Mouse (Mus musculus): Measurements from ENCODE around the gene Hao2. TPM values are rescaled to one million over a fixed set of nuclear protein-coding genes. Genes with fewer than 3 reads are reported as not detected.

Gene Hao2
- not detected for total RNA-seq (2021)

DNA sequence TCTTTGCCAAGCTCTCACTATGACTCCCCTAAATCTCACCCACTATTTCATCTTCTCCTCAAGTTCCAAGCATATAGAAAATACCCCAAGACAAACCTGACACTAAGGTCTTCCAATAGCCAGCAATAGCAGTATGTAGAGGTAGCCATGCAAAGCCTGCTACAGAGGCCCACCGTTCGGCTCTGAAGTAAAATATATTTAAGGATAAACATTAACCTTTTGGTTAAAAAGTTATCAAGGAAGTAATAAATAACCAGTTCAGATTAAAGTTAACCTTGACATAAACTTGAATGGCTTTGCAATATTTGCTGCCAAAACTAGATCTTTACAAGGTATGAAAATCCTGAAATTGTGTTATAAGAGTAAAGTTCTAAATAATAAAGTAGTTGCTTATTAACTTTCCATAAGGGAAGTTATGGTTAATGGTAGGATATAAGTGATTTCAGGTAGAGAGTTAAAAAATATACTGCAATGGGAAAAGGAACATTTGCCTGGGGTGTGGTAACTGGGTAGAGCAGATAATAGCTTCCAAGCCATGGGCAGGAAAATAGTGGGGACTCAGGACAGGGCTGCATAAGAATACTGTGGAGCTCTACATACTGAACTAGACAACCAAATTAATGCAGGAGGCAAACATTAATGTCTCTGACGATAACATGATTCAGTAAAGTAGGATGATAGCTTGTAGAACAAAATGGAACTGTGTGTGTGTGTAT is at the start of gene Hao2:
Hao2 (minus strand) TSS at position 183 of the 716 bp plus-strand sequence.
- intact Hi-C loops (cut with DNase I), result no loop called here
- no peak for DNase-seq (ENCODE audit: low spot score)

DNA sequence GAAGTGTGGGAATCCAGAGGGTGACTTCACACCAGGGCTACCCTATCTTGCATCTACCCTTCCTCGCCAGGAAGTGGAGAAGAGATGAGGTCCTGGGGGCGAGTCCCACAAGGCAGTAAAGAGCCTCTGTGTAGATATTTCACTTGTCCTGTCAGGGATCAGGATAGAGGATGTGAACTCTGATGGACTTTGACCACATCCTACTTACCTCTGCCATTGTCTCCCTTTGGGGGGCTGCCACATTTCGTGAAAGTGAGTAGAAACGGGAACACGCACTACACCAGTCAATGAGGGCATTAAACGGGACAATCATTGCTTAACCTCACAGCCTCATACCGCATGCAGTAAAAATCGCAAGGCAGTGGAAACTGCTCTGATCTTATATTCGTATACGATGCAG is 48.6 kb upstream of the Hao2 start:
- DNase-seq (ENCODE audit: low spot score), result no peak
- intact Hi-C loops (cut with DNase I), result no loop called here

DNA sequence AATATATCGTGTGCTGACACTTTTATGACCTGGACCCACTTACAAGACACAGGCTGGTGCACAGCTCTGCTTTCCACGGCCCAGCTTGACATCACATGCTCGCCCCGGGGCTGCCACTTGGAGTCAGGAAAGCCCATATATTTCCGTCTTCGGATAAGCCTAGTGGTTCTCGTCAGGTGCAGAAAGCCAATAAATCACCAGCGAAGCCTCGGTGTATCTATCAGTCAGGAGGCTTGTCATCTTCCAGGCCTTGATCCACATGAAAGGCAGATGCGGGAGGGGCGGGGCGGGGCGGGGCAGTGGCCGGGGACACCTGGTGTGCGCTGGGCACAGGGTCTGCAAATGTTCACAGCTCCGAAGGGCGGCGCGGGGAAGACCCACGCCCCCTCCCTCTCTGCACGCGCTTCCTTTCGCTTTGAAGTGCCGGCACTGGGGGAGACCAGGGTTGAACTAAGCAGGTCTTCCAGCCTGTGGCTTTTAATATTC is 48.1 kb upstream of the Hao2 start:
- DNase-seq (ENCODE audit: low spot score), result no peak
- intact Hi-C loops (cut with DNase I), result no loop called here

DNA sequence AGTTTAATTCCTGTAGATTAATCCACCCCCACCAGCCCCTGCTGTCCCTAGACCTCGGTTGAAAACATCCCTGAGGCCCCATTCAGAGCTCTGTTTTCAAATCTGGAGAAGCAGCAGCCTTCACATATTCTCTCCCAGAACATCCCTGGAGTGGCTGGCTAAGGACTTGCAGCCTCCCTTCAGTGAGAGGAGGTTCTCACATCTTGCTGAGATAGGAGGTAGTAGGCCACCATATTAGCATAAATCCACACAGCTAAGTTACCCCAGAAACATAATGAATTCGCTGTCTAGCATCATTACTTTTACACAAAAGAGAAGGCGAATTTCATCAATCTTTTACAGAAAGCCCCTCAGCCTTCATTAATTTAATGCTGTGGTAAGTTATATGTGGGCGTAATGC is 47.2 kb upstream of the Hao2 start:
- intact Hi-C loops (cut with DNase I), result no loop called here
- DNase-seq (ENCODE audit: low spot score), result no peak

DNA sequence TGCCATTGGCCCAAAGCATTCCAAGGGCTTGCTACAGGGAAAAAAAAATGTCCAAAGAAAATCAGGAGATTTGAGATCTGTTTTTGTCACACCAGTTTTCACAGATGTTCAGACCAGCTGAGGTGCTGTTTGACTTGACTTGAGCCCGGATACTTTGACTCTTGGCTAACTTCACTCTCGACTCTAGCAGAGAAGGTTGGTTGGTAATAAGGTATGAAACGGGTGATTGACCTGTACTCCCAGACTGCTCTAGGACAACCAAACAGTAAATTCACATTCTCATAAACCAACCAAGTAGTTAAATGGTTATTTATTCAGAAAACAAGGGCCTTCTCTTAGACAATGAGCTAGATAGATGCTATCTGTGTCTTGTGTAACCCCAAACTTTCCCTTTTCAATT is 43.4 kb upstream of the Hao2 start:
- no peak for DNase-seq (ENCODE audit: low spot score)
- intact Hi-C loops (cut with DNase I), result no loop called here

DNA sequence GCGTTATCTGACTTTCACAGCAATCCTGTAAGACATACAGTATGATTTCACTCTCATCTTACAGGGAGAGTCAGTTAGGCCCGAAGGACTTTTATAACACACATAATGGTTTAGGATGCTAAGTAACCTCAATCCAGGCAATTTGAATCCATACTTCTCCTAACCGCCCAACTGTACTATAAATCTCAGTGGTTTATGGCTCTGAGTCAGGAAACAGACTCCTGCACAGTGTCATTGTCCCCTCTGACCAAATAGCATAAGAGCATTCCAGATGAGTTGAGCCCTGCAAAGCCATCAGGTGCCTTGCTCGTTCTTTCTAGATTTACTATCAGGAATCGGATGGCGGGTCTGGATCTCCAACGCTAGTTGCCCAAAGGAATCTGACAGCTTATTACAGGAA is 41.6 kb upstream of the Hao2 start:
- no peak for DNase-seq (ENCODE audit: low spot score)
- intact Hi-C loops (cut with DNase I), result no loop called here

DNA sequence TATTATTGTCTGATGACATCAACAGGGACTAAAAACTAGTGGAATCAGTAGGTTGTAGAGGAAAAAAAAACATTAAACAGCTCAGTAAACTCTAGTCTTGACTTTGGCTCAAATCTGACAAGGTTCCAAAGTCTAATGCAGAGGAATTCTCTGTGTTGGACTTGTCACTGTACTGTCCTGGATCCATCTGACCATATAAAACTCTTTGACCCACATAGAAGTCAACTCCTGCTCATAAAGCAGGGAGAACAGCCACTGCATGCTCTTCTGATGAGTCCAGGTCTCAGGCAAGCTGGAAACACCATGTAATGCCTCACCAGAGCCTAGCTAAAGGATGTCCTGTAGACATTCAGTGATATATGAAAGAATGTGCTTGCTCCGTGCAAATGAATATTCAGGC is 41.0 kb upstream of the Hao2 start:
- intact Hi-C loops (cut with DNase I), result no loop called here
- DNase-seq (ENCODE audit: low spot score), result no peak

DNA sequence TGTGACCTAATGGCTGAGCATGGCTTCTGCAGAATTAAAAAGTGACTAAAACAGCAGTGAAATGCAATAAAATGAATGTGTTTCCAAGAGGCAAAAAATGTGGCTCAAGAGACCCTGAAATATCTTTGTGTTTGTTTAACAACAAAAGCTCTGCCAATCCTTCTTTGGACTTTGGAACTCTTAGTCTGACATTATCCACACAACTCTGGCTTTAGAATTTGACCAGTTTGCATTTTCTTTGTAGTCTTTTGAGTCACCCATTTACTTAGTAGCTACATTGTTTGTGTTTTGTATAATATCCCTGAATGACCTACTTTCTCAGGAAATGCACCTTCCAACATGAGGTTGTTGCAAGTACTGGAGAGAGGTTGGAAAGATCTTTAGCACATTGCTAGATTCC is 39.4 kb upstream of the Hao2 start:
- intact Hi-C loops (cut with DNase I), result no loop called here
- no peak for DNase-seq (ENCODE audit: low spot score)

DNA sequence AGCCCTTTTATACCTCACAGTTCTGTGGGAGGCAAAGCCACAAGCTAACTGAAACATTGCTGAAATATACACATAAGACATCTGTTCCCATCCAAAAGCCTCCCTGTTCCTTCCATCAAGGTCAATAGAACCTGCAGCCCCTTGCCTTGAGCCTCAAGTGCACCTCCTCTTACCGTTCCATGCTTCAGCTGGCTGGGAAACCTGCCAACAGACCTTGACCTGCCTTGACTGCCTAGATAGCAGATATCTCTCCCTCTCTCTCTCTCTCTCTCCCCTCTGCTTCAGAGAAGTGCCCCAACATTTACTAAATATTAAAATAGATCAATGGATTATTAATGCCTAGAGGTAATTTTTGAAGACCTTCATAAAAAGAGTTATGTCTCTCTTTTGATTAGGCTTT is 38.8 kb upstream of the Hao2 start:
- intact Hi-C loops (cut with DNase I), result no loop called here
- no peak for DNase-seq (ENCODE audit: low spot score)

DNA sequence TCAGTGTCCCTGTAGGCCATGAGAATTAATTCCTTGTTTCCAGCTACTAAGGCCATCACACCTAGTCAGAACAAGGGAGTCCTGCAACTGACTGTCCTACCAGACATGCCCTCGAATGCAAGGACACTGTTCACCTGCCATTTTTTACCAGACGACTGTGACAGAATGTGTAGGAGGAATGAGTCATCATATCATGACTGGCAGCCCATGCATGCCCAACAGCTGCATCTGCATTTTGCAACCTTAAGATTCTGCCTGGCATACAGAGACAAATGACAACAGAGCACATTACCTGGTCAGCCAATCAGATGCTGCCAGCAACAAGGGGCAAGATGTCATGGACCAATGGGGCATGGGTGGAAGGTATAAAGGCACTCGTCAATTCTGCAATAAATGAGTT is 27.4 kb upstream of the Hao2 start:
- no peak for DNase-seq (ENCODE audit: low spot score)
- intact Hi-C loops (cut with DNase I), result no loop called here

DNA sequence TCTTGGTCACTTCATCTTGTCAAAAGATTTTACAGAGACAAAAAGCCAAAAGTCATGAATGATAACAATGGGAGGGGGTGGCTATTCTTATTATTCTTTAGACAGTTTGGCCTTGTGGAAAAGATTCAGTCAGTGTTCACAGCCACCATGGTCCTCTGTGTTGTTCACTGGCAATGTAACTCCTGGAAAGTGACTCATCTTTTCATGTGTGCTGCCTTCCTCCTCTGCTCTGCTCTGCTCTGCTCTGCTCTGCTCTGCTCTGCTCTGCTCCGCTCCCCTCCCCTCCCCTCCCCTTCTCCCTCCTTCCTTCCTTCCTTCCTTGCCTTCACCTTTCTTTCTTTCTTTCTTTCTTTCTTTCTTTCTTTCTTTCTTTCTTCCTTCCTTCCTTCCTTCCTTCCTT is 24.2 kb upstream of the Hao2 start:
- DNase-seq (ENCODE audit: low spot score), result no peak
- intact Hi-C loops (cut with DNase I), result loop anchor here (5.0 kb wide), 1 partner anchor 1020 kb away; no protein-coding TSS in a partner anchor

DNA sequence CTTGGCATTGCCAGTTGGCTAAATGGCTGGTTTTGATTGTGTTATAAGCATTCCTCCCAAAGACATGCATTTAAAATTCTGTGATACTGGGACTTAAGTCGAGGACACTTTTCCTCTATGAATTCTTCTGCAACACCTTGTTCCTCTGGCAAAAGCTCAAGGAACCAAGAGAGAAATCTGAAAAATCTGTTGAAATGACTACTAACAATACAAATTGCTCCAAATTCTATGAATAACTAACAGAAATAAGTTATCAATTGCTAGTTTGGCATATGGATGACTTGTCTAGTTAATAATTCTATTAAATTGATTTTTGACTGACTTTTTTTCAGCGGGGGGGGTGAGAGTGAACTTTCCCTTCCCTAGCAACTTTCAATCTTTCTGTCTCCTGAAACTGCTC is 23.8 kb upstream of the Hao2 start:
- no peak for DNase-seq (ENCODE audit: low spot score)
- intact Hi-C loops (cut with DNase I), result loop anchor here (5.0 kb wide), 1 partner anchor 1020 kb away; no protein-coding TSS in a partner anchor

DNA sequence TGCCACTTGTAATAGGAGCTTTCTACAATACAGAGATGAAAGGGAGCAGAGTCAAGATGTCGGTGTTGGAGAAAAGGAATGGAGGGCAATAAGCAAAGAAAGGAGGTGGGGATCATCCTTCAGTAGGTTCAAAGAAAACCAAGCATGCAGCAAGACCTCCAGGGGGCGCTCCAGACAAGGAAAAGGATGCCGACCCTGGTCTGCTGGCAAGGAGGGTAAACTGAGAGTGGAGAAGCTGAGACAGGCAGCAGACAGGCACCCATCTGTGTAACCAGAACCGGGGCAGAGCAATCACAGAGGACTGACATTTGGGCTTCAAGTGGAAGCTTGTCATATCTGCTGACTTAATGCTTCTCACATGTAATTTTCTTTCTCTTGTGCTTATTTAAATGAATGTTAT is 22.6 kb upstream of the Hao2 start:
- intact Hi-C loops (cut with DNase I), result loop anchor here (5.0 kb wide), 1 partner anchor 1022 kb away; no protein-coding TSS in a partner anchor
- no peak for DNase-seq (ENCODE audit: low spot score)

DNA sequence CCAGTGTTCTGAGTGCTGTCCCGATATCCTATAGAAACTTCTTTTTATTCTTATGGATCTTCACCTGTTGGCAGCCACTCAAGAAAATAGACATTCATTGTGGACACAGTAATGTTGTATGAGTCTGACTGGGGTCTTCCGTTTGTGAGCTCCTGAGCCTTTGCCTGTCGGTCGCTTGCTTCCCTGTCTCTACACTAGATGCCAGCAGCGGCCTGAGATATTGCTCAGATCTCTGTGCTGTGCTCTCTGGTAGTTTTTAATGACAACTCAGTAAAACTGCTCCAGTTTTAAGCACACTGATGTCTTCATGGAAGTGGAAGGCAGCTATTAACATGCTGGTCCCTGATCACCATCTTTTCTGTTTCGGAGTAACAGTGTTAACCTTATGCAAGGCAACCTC is 20.6 kb upstream of the Hao2 start:
- DNase-seq (ENCODE audit: low spot score), result no peak
- intact Hi-C loops (cut with DNase I), result no loop called here

DNA sequence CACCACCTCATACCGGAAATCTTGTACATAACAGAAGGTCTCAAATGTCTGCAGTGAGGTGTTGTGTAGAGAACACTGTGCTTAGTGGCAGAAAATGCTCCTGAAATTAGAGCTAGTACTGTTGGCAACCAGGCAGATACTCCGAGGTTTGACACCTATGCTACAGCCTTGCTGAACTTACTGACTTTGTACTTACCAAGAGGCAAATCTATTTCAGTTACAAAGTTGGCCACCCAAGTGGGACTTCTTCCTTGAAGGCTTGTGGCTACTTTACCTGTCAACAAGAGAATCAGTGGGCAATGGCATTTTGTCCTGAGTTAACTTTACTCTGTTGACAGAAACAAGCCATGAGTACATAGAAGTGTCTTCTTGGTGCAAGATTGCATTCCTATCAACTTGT is 4.6 kb upstream of the Hao2 start:
- no peak for DNase-seq (ENCODE audit: low spot score)
- intact Hi-C loops (cut with DNase I), result no loop called here

DNA sequence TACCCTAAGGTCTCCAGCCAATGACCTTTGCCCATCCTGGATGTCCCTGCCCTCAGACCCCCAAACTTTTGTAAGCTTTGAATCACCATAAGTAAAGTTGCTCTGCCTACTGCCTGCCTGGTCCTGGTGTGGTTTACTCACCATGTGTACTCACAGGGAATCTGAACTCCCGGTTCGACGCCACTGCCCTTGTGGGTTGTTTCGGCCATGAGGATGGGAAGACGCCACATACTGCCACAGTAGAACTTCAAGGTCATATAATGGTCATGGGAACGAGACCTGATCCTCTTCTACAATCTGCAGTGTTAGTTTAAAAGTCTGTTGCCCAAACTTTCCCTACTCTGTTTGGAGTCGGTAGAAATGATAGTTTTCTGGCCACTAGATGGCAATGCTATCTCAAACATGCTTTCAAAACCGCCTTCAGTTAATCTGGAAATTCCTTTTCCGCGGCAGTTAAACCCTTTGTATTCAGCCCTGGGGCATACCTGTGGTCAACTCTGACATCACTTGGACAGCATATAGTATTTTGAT is 2.1 kb upstream of the Hao2 start:
- no peak for DNase-seq (ENCODE audit: low spot score)
- intact Hi-C loops (cut with DNase I), result loop anchor here (2.0 kb wide), 1 partner anchor 82 kb away; no protein-coding TSS in a partner anchor

DNA sequence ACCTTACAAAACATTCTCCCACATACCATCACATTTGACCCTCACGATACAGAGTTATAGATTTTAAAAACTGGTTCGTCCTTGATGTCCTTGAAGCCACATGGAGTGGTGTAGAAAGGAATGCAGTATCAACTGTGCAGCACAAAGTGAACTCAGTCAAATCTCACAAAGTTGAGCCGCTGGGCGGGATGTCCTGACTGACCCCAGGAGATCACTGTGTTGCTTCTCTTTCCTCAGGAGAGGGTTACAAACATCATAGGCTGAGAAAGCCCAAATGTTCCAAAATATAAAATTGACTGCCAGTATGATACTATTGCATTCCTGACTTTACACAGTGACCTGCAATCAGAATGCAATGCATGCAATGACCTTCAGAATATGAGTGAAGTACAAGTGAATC is 2.6 kb downstream of the Hao2 start:
- intact Hi-C loops (cut with DNase I), result no loop called here
- no peak for DNase-seq (ENCODE audit: low spot score)

DNA sequence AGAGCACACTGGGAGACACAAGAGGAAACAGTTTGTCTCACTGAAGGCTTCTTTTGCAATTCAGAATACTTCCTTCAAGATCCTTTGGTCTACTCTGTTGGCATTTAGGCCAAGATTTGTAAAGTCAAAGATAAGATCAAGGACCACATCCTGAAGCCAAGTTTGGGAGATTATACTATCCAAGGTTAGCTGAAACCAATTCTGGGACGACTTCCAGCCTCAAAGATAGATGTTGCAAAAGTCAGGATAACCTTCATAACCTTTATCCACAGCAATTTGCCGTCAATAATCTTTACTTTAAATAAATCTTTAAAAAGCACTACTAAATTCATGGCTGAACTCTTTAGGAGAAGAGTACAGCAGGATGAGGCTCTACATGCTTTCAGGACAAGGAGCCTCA is 4.8 kb downstream of the Hao2 start:
- no peak for DNase-seq (ENCODE audit: low spot score)
- intact Hi-C loops (cut with DNase I), result no loop called here

DNA sequence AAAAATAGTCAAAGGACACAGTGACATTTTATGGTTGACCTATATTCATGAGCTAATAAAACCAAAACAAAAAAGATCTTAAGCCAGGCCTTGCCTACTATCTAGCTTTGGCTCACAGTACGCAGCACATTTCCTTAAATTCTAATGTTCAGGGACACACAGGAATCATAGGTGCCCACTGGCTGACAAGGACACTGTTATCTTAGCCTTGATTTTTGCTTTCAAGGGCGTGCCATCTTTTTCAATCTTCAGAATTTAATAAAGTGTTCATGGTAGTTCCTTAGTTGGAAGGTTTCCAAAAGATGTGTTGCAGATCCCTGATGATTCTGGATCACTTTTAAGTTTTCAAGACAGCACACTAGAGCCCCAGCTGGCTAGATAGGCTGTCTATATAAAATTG is 12.2 kb downstream of the Hao2 start:
- intact Hi-C loops (cut with DNase I), result no loop called here
- no peak for DNase-seq (ENCODE audit: low spot score)

DNA sequence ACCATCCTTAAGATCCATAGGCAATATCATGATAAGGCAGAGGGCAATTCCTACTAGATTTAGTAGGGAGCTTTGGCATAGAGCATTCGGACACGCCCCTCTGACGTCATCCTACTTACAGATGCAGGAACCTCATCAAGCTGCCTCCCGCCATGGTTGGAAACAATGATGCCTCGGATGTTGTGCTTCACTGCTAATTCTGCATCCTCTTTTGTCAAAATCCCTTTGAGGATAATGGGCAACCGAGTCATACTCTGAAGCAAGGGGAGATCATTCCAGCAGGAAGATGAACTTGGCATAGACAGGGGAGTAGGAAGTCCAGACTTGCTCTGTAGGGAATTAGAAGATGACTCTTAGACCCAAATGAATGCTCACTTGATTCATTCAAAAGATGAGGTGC is 12.8 kb downstream of the Hao2 start:
- intact Hi-C loops (cut with DNase I), result no loop called here
- DNase-seq (ENCODE audit: low spot score), result no peak

DNA sequence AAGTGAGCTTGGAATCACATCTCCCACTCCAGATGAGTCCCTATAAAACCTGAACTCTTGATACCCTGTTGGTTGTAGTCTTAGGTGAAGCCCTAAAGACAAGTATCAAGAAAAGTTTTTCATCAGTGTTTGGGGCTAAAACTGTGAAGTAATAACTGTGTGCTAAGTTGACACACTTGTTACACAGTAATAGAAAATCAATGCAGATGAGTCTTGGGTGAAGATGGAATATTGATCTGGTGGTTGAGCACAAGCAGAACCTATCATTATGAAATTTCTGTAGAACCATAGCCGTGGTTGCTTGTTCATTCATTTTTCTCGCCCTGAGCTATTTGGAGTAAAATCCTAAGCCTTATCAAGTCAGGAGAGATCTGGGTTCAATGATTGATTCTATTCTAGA is 24.8 kb downstream of the Hao2 start:
- no peak for DNase-seq (ENCODE audit: low spot score)

DNA sequence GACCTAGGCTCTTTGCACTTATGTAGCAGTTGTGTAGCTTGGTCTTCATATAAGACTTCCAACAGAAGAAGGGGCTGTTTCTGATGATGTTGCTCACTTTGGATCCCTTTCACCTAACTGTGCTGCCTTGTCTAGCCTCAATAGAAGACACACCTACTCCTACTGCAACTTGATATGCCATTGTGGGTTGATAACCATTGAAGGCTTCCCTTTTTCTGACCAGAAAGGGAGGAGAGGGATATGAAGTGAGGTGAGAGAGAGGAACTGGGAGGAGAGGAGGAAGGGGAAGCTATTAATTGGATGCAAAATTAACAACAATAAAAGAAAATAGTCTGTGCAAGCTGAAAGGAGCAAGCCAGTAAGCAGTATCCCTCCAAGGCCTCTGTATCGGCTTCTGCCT is 30.2 kb downstream of the Hao2 start:
- intact Hi-C loops (cut with DNase I), result no loop called here
- DNase-seq (ENCODE audit: low spot score), result no peak

More for the DNA sequence above, 24.8 kb downstream of the Hao2 start:
- intact Hi-C loops (cut with DNase I), result no loop called here

Data from heart, postnatal 25 days (tissue).